Mouse (Mus musculus) spleen, adult 2 months (tissue): ENCODE data around the gene Ctnnb1. TPM values are rescaled to one million over a fixed set of nuclear protein-coding genes. Genes with fewer than 3 reads are reported as not detected.

Experiments
- DNase-seq, 2 experiments: peaks; one replicate each; pipeline versions ENCODE4 v3.0.0 to v3.0.0-alpha.2; 2012 to 2021; ENCODE audit warnings: low spot score in 2 of 2, low read depth in 1 of 2
- H3K27ac ChIP-seq: fragments of 200-500 bp; 2 replicates; pipeline ENCODE4 v1.5.1; 2012; ENCODE audit warnings: low read length, inconsistent platforms; ENCODE audit not compliant: insufficient read depth
- H3K27me3 ChIP-seq: fragments of 200-500 bp; 2 replicates; pipeline ENCODE4 v1.6.1; 2012; ENCODE audit warnings: mild to moderate bottlenecking, moderate library complexity, low read length, inconsistent platforms; ENCODE audit not compliant: control insufficient read depth, insufficient read depth
- H3K36me3 ChIP-seq: fragments of 200-500 bp; 2 replicates; pipeline ENCODE4 v1.6.1; 2012; ENCODE audit warnings: mild to moderate bottlenecking, low read length, inconsistent platforms; ENCODE audit not compliant: control insufficient read depth, insufficient read depth
- H3K4me1 ChIP-seq: fragments of 200-500 bp; 2 replicates; pipeline ENCODE4 v1.6.1; 2011; ENCODE audit warnings: inconsistent platforms; ENCODE audit not compliant: control insufficient read depth, insufficient read depth, insufficient read length
- H3K4me3 ChIP-seq: fragments of 200-500 bp; 2 replicates; pipeline ENCODE4 v1.5.1; 2011; ENCODE audit warnings: mild to moderate bottlenecking, inconsistent platforms; ENCODE audit not compliant: insufficient read depth, insufficient read length; ENCODE audit errors: extremely low read depth
- CTCF ChIP-seq: fragments of 200-500 bp; IDR thresholded peaks from 2 replicates; pipeline ENCODE4 v1.5.1; 2011; ENCODE audit warnings: mild to moderate bottlenecking, inconsistent platforms; ENCODE audit not compliant: insufficient read depth, insufficient read length, insufficient replicate concordance; ENCODE audit errors: extremely low read depth
- POLR2A ChIP-seq: fragments of 200-500 bp; IDR thresholded peaks from 2 replicates; pipeline ENCODE4 v1.6.1; 2011; ENCODE audit warnings: low read depth, low read length, inconsistent platforms
- WGBS: fragments of 180-500 bp; shearing (Covaris S2); methylation state at CpG from one replicate; pipeline ENCODE4 v1.1.7; 2018; 5-methylcytosine and 5-hydroxymethylcytosine counted together
- polyA plus RNA-seq: library from polyadenylated mRNA; depleted of rRNA; stranded (reverse); fragments of >200 nt; gene quantifications from 2 replicates; pipeline ENCODE4 v1.2.3, GENCODE M21; 2012

Gene Ctnnb1
- polyA plus RNA-seq, 1 experiment: 62.5 TPM

- Histone ChIP-seq H3K36me3 (peaks cover 22% of the 10 kb centered on the region), H3K27ac (no peak overlapping the region), H3K4me1 (peaks cover 5% of the 10 kb centered on the region; the same call in 1 of the 2 replicates), H3K4me3 (no peak overlapping the region), H3K27me3 (no peaks in the 10 kb centered on the region)
- DNase-seq: no peak
- TF ChIP-seq POLR2A: no peak
- TF ChIP-seq CTCF: no peak
- 93% methylated on average over 10 of the region's 10 CpGs for WGBS
Measured at GRCm38 (mm10) chr9:120965007-120965406, 36.0 kb downstream of the Ctnnb1 start.

- no peak for DNase-seq
- WGBS: 83% methylated on average over 6 of the region's 6 CpGs
Measured at GRCm38 (mm10) chr9:120973026-120973515, 44.1 kb downstream of the Ctnnb1 start.

GRCm38 (mm10) chr9:120974209-120974608, 45.2 kb downstream of the Ctnnb1 start:
- Histone ChIP-seq H3K4me3 (no peak overlapping the region), H3K27me3 (no peaks in the 10 kb centered on the region), H3K27ac (no peak overlapping the region), H3K36me3 (no peaks in the 10 kb centered on the region), H3K4me1 (no peaks in the 10 kb centered on the region)
- WGBS: 79% methylated on average over 2 of the region's 2 CpGs
- TF ChIP-seq CTCF (no peak), POLR2A (no peak)
- DNase-seq: no peak

More at GRCm38 (mm10) chr9:120973026-120973515, 44.1 kb downstream of the Ctnnb1 start:
- no peak overlapping the region for H3K4me3 ChIP-seq
- H3K4me1 ChIP-seq: no peaks in the 10 kb centered on the region
- no peaks in the 10 kb centered on the region for H3K36me3 ChIP-seq
- no peak for TF ChIP-seq CTCF
- no peak for TF ChIP-seq POLR2A
- H3K27me3 ChIP-seq: no peaks in the 10 kb centered on the region
- H3K27ac ChIP-seq: no peak overlapping the region

- 90% methylated on average over 5 of the region's 5 CpGs for WGBS
- no peak for DNase-seq
- TF ChIP-seq CTCF: no peak
- TF ChIP-seq POLR2A: no peak
- H3K27me3 ChIP-seq: no peaks in the 10 kb centered on the region
- H3K4me3 ChIP-seq: no peak overlapping the region
- no peak overlapping the region for H3K27ac ChIP-seq
- no peaks in the 10 kb centered on the region for H3K4me1 ChIP-seq
- H3K36me3 ChIP-seq: no peaks in the 10 kb centered on the region
Measured at GRCm38 (mm10) chr9:120976158-120976557, 47.1 kb downstream of the Ctnnb1 start.

- WGBS: 91% methylated on average over 4 of the region's 4 CpGs
- no peak for DNase-seq
- TF ChIP-seq POLR2A (no peak), CTCF (no peak)
- no peaks in the 10 kb centered on the region for H3K27me3 ChIP-seq
- no peak overlapping the region for H3K4me3 ChIP-seq
- no peaks in the 10 kb centered on the region for H3K4me1 ChIP-seq
- H3K27ac ChIP-seq: no peak overlapping the region
- no peaks in the 10 kb centered on the region for H3K36me3 ChIP-seq
Measured at GRCm38 (mm10) chr9:120976856-120977255, 47.8 kb downstream of the Ctnnb1 start.

- no peaks in the 10 kb centered on the region for H3K4me1 ChIP-seq
- H3K27me3 ChIP-seq: no peaks in the 10 kb centered on the region
- H3K27ac ChIP-seq: no peak overlapping the region
- DNase-seq: no peak
- no peak overlapping the region for H3K4me3 ChIP-seq
- TF ChIP-seq POLR2A: no peak
- TF ChIP-seq CTCF: no peak
- H3K36me3 ChIP-seq: no peaks in the 10 kb centered on the region
- WGBS: 70% methylated on average over 7 of the region's 7 CpGs
Measured at GRCm38 (mm10) chr9:120981777-120982176, 52.8 kb downstream of the Ctnnb1 start.

GRCm38 (mm10) chr9:120983849-120984248, 54.8 kb downstream of the Ctnnb1 start:
- Histone ChIP-seq H3K4me1 (no peaks in the 10 kb centered on the region), H3K4me3 (no peak overlapping the region), H3K27me3 (no peaks in the 10 kb centered on the region), H3K27ac (no peak overlapping the region), H3K36me3 (no peaks in the 10 kb centered on the region)
- DNase-seq: no peak
- TF ChIP-seq POLR2A (no peak), CTCF (no peak)
- WGBS: 92% methylated on average over 8 of the region's 8 CpGs
